Mouse (Mus musculus) cerebellum, postnatal 4 days (tissue): ENCODE results near the gene Ccnt1.

Experiments used
- DNase-seq, 2 experiments: peaks; one replicate each; pipeline ENCODE4 v3.0.0; 2022; ENCODE audit warnings: low spot score in 2 of 2, mixed read lengths in 1 of 2

Ccnt1 gene

DNA sequence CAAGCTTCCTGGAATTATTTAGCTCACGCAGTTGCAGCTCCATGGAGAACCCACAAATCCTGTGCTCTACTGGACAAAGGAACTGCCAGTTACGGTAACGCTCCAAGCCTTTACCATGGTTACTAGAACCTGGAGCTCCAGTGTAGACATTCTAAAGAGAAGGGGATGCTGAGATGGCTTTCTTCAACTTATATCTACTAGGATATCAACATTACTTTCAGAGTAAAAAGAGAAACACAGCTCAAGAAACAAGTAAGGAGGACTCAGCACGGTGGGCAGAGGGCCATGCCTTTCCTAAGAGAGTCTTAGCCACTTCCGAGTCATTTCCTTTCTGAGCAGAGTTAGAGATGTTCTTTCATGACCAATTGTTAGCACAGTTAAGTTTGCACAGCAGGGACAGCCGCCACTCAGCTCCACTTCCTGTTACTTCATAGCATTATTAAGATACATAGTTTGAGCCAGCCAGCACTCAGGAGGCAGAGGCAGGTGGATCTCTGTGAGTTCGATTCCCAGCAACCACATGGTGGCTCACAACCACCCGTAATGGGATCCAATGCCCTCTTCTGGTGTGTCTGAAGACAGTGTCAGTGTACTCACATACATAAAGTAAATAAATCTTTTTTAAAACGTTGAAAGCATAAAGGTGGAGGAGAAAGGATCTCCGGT lies at the start of gene Ccnt1, which contains the start of gene 4930415O20Rik:
Gene Ccnt1, minus strand, starts transcription at position 51 of the 666 bp plus-strand sequence.
Gene 4930415O20Rik, plus strand, starts transcription at position 132 of the 666 bp plus-strand sequence.
- no peak for DNase-seq

DNA sequence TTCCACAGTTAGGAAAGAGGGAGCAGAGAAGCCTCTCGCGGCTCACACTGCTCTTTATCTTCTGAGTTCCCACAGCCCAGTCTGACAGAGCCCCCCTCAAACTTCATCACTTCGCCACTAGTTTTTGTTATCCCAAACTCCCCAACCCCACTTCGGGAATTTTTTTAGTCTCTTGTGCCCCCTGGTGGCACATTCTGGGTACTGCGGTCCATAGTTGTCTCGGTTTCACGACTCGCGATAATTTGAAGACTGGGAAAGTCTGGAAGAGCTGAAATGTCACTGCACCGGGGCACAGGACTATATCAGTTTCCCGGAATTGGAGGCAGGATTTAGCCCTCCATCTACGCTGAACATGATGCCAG lies 46.4 kb upstream of the Ccnt1 start:
- peak; percentile 79 to 85 for DNase-seq

DNA sequence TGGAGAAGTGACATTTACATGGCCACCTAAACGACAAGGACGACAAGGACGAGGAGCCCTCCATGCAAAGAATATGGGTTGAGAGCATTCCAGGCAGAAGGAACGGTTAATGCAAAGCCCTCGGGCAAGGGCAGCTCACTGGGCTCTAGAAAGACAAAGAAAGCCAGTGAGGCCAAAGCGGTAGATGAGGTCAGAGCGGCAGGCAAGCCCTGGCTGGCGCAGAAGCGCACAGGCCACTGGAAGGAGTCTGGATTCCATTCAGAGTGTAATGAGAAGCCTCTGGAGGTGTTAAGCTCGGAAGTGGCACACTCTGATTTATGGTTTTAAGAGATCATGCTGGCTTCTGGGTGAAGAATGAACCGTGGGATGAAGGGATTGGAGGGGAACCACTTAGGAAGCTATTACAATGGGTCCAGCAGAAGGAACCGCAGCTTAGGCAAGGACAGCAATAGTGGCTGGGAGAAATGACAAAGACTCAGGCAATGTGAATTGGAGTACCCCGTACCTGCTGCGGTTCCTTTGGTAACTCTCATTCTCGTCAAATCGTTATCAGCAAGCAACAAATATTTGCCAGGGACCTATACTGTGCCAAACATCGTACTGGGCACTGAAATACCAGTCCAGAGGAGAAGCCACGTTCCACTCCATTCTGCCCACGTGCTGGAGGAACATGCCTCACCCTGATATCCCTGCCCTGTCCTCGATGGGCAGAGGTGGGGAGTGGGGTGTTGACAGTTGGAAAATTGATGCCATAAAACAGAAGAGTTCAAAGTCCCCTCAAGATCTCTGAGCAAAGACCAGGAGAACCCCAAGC lies 45.8 kb upstream of the Ccnt1 start:
- DNase-seq: no peak

- no peak for DNase-seq
Measured at GRCm38 (mm10) chr15:98615751-98616150, 45.0 kb upstream of the Ccnt1 start.

- no peak for DNase-seq
Measured at GRCm38 (mm10) chr15:98614971-98615370, 44.2 kb upstream of the Ccnt1 start.

- peak in 1 of 2 experiments; percentile 50 for DNase-seq
Measured at GRCm38 (mm10) chr15:98614551-98614950, 43.8 kb upstream of the Ccnt1 start.

DNA sequence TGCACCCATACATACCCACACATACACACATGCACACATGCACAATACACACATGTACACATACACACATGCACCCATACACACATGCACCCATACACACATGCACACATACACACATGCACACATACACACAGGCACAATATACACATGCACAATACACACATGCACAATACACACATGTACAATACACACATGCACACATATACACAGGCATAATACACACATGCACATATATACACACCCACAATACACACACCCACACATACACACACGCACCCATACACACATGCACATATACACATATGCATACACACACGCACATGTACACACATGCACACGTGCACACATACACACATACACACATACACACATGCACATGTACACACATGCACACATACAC lies 41.5 kb upstream of the Ccnt1 start:
- DNase-seq: no peak

DNA sequence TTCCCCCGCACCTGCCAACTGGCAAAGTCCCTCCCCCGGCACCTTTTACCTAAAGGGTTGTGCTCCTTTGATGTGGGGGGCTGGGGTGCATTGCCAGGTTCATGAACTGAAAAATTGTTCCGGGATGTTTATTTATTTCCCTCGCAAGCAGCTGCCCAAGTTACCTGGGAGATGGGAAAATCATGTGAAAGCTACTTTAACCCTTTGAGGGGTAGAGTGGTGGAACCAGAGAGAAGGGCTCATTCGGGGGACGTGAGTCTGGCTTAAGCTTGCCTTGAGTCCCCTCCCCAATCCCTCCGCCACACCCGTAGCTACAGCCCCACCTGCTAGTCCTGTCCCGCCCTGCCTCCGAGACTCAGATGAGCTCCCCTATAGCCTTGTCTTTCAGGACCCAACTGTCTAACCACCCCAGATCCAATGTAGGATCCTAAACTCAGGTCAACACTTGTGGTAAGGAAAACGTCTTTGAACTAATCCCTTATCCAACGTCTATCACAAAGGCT lies 39.5 kb upstream of the Ccnt1 start:
- DNase-seq: no peak

GRCm38 (mm10) chr15:98609331-98610130 lies 38.8 kb upstream of the Ccnt1 start, which contains the start of gene Adcy6:
TSS of gene Adcy6 (minus strand) at chr15:98610076.
- peak; percentile 63 to 77 for DNase-seq

DNA sequence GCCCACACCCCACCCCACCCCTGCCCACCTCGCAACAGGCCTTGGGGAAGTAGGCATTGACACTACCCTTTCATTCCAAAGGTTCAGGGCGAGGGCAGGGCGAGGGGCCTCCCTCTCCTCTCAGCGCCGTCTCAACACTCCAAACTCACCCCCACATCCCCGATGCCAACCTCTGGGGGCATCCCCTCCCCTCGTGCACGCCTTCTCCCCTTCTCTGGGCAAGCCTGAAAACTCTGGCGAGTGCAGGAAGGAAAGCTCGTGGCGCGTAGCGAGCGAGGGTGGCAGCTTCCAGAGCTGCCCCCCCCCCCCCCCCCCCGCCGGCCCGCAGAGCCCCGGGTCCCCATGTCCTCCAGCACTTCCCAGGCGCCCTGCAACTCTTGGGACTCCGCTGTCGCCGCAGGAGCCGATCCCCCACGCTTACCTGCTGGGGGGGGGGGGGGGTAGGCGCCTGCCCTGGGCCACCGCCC lies 38.1 kb upstream of the Ccnt1 start:
- peak in 1 of 2 experiments; percentile 20 for DNase-seq

DNA sequence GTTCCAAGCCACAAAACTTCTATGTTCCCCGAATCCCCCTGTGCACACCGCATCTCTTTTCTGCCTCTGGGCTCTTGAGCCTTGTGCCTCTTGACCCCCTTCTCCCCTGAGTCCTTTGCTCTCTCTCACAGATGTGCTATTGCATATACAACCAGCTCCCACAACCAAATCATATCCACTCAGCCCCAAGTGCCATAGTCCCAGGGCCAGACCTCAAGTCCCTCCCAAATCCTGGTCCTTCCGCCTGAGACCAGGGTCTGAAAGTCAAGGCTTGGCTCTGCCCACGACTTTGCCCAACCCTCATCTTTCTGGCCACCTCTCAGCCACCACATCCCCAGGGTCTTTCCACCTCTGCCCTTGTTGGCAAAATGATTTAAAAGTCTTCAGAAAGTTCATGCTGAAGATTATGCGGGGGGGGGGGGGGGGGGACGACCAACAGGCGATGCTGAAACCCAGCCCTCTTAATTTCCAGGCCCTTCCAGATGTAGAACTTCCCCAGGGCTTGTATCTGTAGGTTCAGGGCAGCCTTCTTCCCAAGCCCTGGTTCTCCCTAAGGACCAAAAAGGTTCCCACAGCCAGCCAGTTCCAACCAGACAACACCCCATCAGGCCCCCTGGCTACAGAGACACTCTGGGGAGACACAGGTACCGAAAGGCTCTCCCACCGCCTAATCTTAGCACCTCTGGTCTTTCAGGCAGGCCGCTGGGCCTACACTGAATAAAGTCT lies 37.5 kb upstream of the Ccnt1 start:
- DNase-seq: no peak

- no peak for DNase-seq
Measured at GRCm38 (mm10) chr15:98607557-98607956, 36.8 kb upstream of the Ccnt1 start.

DNA sequence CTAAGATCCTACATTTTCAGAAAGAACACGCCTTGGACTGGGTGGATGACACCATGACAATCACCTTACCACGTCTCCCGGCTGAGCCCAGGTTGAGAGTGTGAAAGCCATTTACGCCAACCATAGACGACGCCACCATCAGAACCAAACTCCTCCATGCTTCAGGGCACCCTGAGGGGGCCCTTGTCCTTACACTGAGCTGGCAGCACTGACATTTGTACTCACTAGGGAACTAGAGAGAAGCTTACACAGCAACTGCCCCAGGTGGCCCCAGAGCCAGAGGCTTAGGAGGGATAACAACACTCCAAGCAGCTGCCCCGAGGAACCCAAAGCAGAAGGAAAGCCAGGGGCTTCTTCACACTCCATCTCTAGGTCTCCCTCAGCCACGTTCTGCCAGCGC lies 36.0 kb upstream of the Ccnt1 start:
- no peak for DNase-seq

- DNase-seq: no peak
Measured at GRCm38 (mm10) chr15:98606051-98606536, 35.4 kb upstream of the Ccnt1 start.

DNA sequence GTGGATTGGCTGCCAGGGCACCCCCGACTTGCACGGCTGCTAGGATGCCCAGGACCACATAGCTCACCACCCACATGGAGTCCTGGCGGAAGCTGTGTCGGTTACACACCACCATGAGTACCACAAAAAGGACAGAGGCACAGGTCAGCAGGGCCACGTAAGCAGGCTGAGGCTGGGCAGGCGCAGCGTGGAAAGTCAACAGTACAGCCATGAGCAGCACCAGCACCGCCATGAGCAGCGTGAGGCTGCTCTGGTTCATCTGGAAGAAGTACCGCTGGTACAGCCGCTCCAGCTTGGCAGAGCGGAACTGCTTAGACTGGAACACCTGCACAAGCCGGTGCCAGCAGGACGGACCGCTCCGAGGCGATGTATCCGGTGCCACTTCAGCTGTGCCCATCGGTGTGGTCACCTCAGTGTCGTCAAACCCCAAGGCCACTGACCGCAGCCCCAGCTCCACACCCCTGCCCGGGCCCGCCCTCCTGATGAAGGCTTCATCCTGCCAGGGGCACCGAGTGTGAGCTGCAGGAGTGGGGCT lies 33.4 kb upstream of the Ccnt1 start:
- no peak for DNase-seq

DNA sequence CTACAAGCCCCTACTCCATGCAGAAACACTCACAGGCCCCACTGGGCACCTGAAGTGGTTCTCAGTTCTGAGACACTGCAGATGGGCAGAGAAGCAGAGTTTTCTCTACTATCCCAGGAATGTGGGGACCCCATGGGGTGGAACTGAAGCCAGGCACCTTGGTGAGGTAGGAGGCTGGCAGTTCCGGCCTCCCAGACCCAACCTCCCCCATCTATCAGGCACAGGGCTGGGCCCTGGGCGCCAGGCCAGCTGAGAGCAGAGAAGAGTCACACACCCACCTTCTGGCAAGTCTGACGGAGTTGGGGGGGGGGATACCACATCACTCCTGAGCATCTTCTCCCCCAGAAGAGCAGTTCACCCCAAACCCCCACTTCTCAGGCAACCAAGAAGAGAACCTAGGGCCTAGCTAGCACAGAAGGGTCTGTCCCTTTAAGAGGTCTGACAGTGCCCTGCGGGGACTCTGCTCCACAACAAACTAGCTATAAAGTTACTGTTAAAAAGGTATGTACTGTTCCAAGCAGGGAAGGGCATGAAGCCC lies 32.3 kb upstream of the Ccnt1 start:
- DNase-seq: no peak

DNA sequence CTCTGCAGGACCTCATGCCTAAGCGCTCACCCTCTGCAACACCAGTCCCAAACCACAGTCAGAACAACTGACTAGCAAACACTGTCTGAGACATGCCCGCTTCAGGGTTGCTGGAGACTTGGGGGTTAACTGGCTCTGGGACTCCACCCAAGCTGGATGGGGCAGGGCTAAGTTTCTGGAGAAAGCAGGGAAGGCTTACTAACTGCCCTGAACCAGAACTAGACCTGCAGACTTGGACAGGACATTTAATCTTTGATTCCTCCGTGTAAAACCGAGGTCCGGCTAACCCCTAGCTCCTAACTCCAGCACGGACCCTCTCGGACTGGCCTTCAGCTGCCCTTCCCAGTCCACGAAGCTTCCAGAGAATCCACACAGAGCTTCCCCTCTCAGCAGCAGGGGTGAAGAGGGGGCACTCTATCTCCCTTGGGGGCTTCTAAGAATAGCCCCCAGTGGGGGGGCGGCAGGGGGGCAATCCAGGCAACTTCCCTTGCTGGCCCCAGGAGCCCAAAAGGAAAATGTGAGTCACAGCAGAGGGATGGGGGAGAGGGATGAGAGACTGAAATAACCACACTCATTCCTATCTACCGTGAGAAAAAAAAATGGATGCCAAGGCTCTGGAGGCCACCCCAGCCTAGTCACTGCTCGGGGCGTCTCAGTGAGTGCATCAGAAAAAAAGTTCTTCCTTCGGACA lies 31.6 kb upstream of the Ccnt1 start:
- no peak for DNase-seq

DNA sequence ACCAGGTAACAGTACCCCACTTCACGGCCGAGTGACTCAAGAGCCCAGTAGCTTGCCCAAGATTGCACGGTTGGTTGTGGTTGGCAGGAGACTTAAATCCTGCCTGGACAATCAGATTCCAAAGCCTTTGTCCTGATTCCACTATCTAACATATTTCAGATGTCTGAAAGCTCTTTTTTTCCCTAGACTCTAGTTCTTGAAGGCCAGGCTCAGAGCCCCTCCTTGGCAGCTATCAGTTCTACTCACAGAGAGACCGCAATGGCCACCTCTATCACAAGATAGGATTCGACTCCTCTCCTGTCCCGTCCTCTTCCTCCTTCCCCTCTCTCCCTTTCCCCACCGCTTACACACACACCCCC lies 31.1 kb upstream of the Ccnt1 start:
- no peak for DNase-seq

DNA sequence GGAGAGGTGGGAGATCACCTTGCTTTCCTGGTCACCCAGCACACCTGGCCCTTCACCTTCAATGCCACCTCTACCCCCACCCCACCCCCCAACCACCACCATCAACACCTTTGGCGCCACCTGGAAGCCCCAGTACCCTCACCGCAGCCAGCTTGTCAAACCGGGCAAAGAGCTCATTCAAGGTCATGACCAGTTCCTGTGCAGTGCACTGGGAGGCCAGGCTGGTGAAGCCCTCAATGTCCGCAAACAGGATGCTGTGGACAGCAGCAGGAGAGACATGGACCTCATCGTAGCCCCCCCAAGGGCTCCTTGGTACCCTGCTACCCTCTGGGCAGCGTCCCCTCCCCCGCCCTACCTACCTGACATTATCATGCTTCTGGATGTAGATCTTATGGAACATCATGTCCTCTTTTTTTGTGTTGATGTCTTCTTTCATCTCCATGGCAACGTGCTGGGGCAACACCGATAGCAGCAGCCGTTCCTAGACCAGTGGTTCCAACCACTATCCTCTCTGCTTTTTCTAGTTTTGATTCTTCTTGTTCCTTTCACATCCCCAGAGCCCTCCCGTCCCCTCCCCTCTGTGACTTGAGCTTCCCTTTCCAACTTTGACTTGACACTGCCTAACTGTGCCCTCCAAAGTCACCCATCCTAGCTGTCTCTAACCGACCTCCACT lies 29.4 kb upstream of the Ccnt1 start:
- no peak for DNase-seq
